Mouse (Mus musculus) lung, postnatal 10 days (tissue): ENCODE data around the gene Med9.

Experiments
- DNase-seq: peaks from one replicate; pipeline ENCODE4 v3.0.0; 2021

Gene Med9

GRCm38 (mm10) chr11:60004716-60005115, 56.7 kb downstream of the Med9 start:
- no peak for DNase-seq

- no peak for DNase-seq
Measured at GRCm38 (mm10) chr11:60005866-60006265, 57.9 kb downstream of the Med9 start.

- DNase-seq, result no peak
Measured at GRCm38 (mm10) chr11:60009451-60009850, 61.4 kb downstream of the Med9 start.

- DNase-seq, result no peak
Measured at GRCm38 (mm10) chr11:60011516-60011915, 63.5 kb downstream of the Med9 start.
